Mouse (Mus musculus) liver, postnatal 0 days (tissue): ENCODE data around the gene Cntnap5a. TPM values are rescaled to one million over a fixed set of nuclear protein-coding genes. Genes with fewer than 3 reads are reported as not detected.

Source experiments
- ATAC-seq: fragments of 200-750 bp; cut with Nextera tagmentation; 2 replicates; pipeline ENCODE4 v1.8.0; 2017; ENCODE audit warnings: mild to moderate bottlenecking, moderate library complexity
- DNase-seq: peaks from one replicate; pipeline ENCODE4 v3.0.0-alpha.2; 2016
- H3K27ac ChIP-seq: fragments of 300-500 bp; sonication (generic); 2 replicates; pipeline ENCODE4 v1.5.1; 2014; ENCODE audit warnings: antibody characterized with exemption, moderate library complexity, mild to moderate bottlenecking, low read depth
- H3K27me3 ChIP-seq: fragments of 300-500 bp; sonication (generic); 2 replicates; pipeline ENCODE4 v1.6.1; 2014; ENCODE audit warnings: low read length, control low read depth, mixed read lengths; ENCODE audit not compliant: insufficient read depth
- H3K36me3 ChIP-seq: fragments of 300-500 bp; sonication (generic); replicated peaks from 2 replicates; pipeline ENCODE4 v1.6.1; 2014; ENCODE audit warnings: mild to moderate bottlenecking, control low read depth, low read length, moderate library complexity, mixed read lengths; ENCODE audit not compliant: insufficient read depth
- H3K4me1 ChIP-seq: fragments of 300-500 bp; sonication (generic); 2 replicates; pipeline ENCODE4 v1.6.1; 2014; ENCODE audit warnings: antibody characterized with exemption, mild to moderate bottlenecking, control low read depth; ENCODE audit not compliant: insufficient read depth
- H3K4me2 ChIP-seq: fragments of 300-500 bp; sonication (generic); 2 replicates; pipeline ENCODE4 v1.6.1; 2014; ENCODE audit warnings: low read depth, mild to moderate bottlenecking, low read length, moderate library complexity, mixed read lengths
- H3K4me3 ChIP-seq: fragments of 300-500 bp; sonication (generic); 2 replicates; pipeline ENCODE4 v1.5.1; 2014; ENCODE audit warnings: low read depth, low read length
- H3K9ac ChIP-seq: fragments of 300-500 bp; sonication (generic); replicated peaks from 2 replicates; pipeline ENCODE4 v1.6.1; 2014; ENCODE audit warnings: mild to moderate bottlenecking, moderate library complexity
- H3K9me3 ChIP-seq: fragments of 300-500 bp; sonication (generic); 2 replicates; pipeline ENCODE4 v1.6.1; 2016; ENCODE audit warnings: mild to moderate bottlenecking, control low read depth, low read length, mixed read lengths
- CTCF ChIP-seq: sonication (generic); IDR thresholded peaks from 2 replicates; pipeline ENCODE4 v1.5.1; 2016; ENCODE audit warnings: antibody characterized with exemption, low read depth
- EP300 ChIP-seq: IDR thresholded peaks from 2 replicates; pipeline ENCODE4 v1.6.1; 2016; ENCODE audit warnings: antibody characterized with exemption, low read depth, mild to moderate bottlenecking
- WGBS: fragments of 180-500 bp; shearing (Covaris S2); extraction: QIAGEN DNeasy Blood & Tissue Kit; methylation state at CpG from one replicate; pipeline ENCODE4 v1.1.7; 2014; ENCODE audit not compliant: insufficient replicate concordance; 5-methylcytosine and 5-hydroxymethylcytosine counted together
- polyA plus RNA-seq: library from polyadenylated mRNA; unstranded; fragments of >200 nt; fragmentation: Nextera tagmentation; extraction: Ambion mirVana; gene quantifications from 2 replicates; pipeline ENCODE4 v1.2.1, GENCODE M21; 2015

The Cntnap5a gene
- polyA plus RNA-seq, 1 experiment from 2014 or later, result not detected

- no peak for TF ChIP-seq CTCF
- no peak for TF ChIP-seq EP300
- Histone ChIP-seq H3K27me3 (no peaks in the 10 kb centered on the region), H3K4me1 (no peaks in the 10 kb centered on the region), H3K4me3 (no peak overlapping the region), H3K27ac (no peak overlapping the region), H3K4me2 (no peak overlapping the region), H3K36me3 (no peaks in the 10 kb centered on the region), H3K9ac (no peak overlapping the region), H3K9me3 (no peaks in the 10 kb centered on the region)
- DNase-seq, result no peak
- ATAC-seq, result no peak
- WGBS, result 53% methylated on average over 1 of the region's 1 CpGs
These were observed 351.3 kb downstream of the Cntnap5a start for GRCm38 (mm10) chr1:116035897-116036296.

DNA sequence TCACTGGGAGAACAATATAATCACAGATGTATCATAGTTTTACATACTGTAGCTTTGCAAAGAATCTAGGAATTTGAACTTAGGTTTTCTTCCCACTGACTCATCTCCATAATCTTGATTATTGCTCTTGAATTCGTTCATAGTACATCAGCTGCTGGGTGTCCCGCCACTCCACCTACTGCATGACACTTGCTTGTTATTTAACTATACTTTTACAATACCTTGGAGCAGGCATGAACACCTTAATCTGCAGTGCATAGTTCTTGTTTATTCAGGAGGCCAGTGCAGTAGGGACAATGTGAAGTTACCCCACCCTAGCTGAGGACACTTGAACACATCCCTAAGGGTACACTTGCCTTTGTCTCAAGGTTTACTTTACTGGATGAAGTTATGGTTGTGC, 352.3 kb downstream of the Cntnap5a start:
- Histone ChIP-seq H3K27me3 (no peaks in the 10 kb centered on the region), H3K9me3 (no peaks in the 10 kb centered on the region), H3K4me1 (no peaks in the 10 kb centered on the region), H3K4me3 (no peak overlapping the region), H3K4me2 (no peak overlapping the region), H3K36me3 (no peaks in the 10 kb centered on the region), H3K27ac (no peak overlapping the region), H3K9ac (no peak overlapping the region)
- 58% methylated on average over 2 of the region's 2 CpGs for WGBS
- DNase-seq (no peak), ATAC-seq (no peak)
- TF ChIP-seq CTCF (no peak), EP300 (no peak)

GRCm38 (mm10) chr1:116044083-116044482, 359.5 kb downstream of the Cntnap5a start:
- H3K27me3 ChIP-seq, result no peaks in the 10 kb centered on the region
- DNase-seq (no peak), ATAC-seq (no peak)
- no peaks in the 10 kb centered on the region for H3K4me1 ChIP-seq
- no peak overlapping the region for H3K27ac ChIP-seq
- no peak overlapping the region for H3K9ac ChIP-seq
- no peaks in the 10 kb centered on the region for H3K36me3 ChIP-seq
- TF ChIP-seq CTCF, result no peak
- no peak for TF ChIP-seq EP300
- no peak overlapping the region for H3K4me3 ChIP-seq
- H3K9me3 ChIP-seq, result no peaks in the 10 kb centered on the region
- no peak overlapping the region for H3K4me2 ChIP-seq
- 40% methylated on average over 1 of the region's 1 CpGs for WGBS

GRCm38 (mm10) chr1:116107010-116107723, 422.6 kb downstream of the Cntnap5a start:
- no peak overlapping the region for H3K9ac ChIP-seq
- 52% methylated on average over 3 of the region's 3 CpGs for WGBS
- no peaks in the 10 kb centered on the region for H3K27me3 ChIP-seq
- H3K27ac ChIP-seq, result no peak overlapping the region
- H3K4me2 ChIP-seq, result no peak overlapping the region
- TF ChIP-seq CTCF (no peak), EP300 (no peak)
- no peak for DNase-seq
- no peaks in the 10 kb centered on the region for H3K4me1 ChIP-seq
- ATAC-seq, result no peak
- no peaks in the 10 kb centered on the region for H3K36me3 ChIP-seq
- H3K4me3 ChIP-seq, result no peak overlapping the region
- no peaks in the 10 kb centered on the region for H3K9me3 ChIP-seq

DNA sequence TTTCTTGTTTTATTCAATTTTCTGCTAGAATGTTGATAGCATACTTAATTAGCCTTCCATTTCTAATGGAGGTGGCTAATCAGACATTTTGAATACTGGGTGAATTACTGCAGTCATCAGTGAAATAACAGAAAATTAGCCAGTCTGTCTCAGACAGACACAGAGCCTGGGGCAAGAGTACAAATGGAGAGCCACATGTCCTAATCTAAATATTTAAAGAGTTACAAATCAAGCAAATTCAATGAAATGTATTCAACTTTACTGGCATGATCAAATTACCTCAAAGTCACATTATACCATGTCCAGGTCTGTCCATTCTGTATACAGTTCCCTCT, 423.1 kb downstream of the Cntnap5a start:
- TF ChIP-seq CTCF (no peak), EP300 (no peak)
- ATAC-seq, result no peak
- Histone ChIP-seq H3K27me3 (no peaks in the 10 kb centered on the region), H3K4me1 (no peaks in the 10 kb centered on the region), H3K36me3 (no peaks in the 10 kb centered on the region), H3K27ac (no peak overlapping the region), H3K4me2 (no peak overlapping the region), H3K4me3 (no peak overlapping the region), H3K9me3 (no peaks in the 10 kb centered on the region), H3K9ac (no peak overlapping the region)
- DNase-seq, result no peak

- no peak for DNase-seq
- H3K36me3 ChIP-seq, result no peaks in the 10 kb centered on the region
- ATAC-seq, result no peak
- no peak for TF ChIP-seq EP300
- no peak overlapping the region for H3K4me3 ChIP-seq
- H3K4me1 ChIP-seq, result no peaks in the 10 kb centered on the region
- H3K27me3 ChIP-seq, result no peaks in the 10 kb centered on the region
- H3K27ac ChIP-seq, result no peak overlapping the region
- no peak overlapping the region for H3K9ac ChIP-seq
- H3K9me3 ChIP-seq, result no peaks in the 10 kb centered on the region
- H3K4me2 ChIP-seq, result no peak overlapping the region
These were observed 423.8 kb downstream of the Cntnap5a start for GRCm38 (mm10) chr1:116108381-116108780.

DNA sequence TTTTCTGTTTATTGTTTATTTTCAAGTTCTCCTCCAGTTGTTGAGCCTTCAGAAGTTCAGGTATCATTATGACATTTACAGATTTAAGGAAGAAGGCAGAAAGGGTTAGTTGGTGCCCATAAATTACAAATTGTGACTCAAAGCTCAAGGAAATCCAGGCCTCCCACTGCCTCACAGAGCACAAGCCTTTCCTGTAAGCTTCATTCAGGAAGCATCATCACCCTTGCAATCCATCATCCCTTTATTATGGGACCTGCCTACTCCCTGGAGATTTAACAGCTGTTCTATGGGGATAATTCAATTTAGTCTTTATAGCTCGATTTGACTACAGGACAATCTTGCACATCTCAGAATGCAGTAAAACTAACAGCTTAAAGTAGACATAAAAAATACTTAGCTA, 441.2 kb downstream of the Cntnap5a start:
- Histone ChIP-seq H3K4me2 (no peak overlapping the region), H3K4me3 (no peak overlapping the region), H3K36me3 (no peaks in the 10 kb centered on the region), H3K27me3 (no peaks in the 10 kb centered on the region), H3K4me1 (no peaks in the 10 kb centered on the region), H3K27ac (no peak overlapping the region), H3K9ac (no peak overlapping the region), H3K9me3 (no peaks in the 10 kb centered on the region)
- TF ChIP-seq CTCF (no peak), EP300 (no peak)
- DNase-seq, result no peak
- 64% methylated on average over 1 of the region's 1 CpGs for WGBS
- no peak for ATAC-seq
